Mouse (Mus musculus) layer of hippocampus, postnatal 14 days (tissue): Measurements from ENCODE around the gene Ctnnbl1. TPM values are rescaled to one million over a fixed set of nuclear protein-coding genes. Genes with fewer than 3 reads are reported as not detected.

Experiments
- DNase-seq, 2 experiments: peaks; one replicate each; pipeline ENCODE4 v3.0.0; 2021 to 2022; ENCODE audit warnings: low spot score in 2 of 2, mixed read lengths in 1 of 2
- total RNA-seq, 2 experiments: library from RNA; stranded (reverse); gene quantifications; 2 replicates each; pipeline ENCODE4 v1.2.3; 2021

Ctnnbl1 gene
- total RNA-seq, 2 experiments from 2014 or later = 24.4 to 26.9 TPM

- no peak for DNase-seq
Measured at GRCm38 (mm10) chr2:157927397-157927796, 190.2 kb downstream of the Ctnnbl1 start.

- no peak for DNase-seq
Measured at GRCm38 (mm10) chr2:157927815-157928214, 190.6 kb downstream of the Ctnnbl1 start.

- no peak for DNase-seq
Measured at GRCm38 (mm10) chr2:157932655-157933054, 195.5 kb downstream of the Ctnnbl1 start.

GRCm38 (mm10) chr2:157935444-157936171 lies 198.4 kb downstream of the Ctnnbl1 start:
- no peak for DNase-seq

GRCm38 (mm10) chr2:157936676-157937075 lies 199.5 kb downstream of the Ctnnbl1 start:
- DNase-seq = no peak

- no peak for DNase-seq
Measured at GRCm38 (mm10) chr2:157940586-157941185, 203.5 kb downstream of the Ctnnbl1 start.

Other genes starting within 250 kb of the Ctnnbl1 start
- 1,000 to 10,000 TPM; 1,202 to 1,260 TPM for gene Nnat, start 177.3 kb upstream of the Ctnnbl1 start, total RNA-seq
- 100 to 1,000 TPM; 129 to 130 TPM for gene Blcap, start 166.1 kb upstream of the Ctnnbl1 start, total RNA-seq
- gene Vstm2l, start 177.3 kb downstream of the Ctnnbl1 start, total RNA-seq = 100 to 1,000 TPM; 140 to 144 TPM